Mouse (Mus musculus) hindbrain, embryonic 10.5 days (tissue): ENCODE measurements at regions not wholly inside any gene's neighbourhood (a gene's known extent, or its start where the extent isn't known, plus 50 kb on each side); places are given as distances from the start of the nearest gene placed in this dataset.

Source experiments
- DNase-seq: peaks from one replicate; pipeline ENCODE4 v3.0.0-alpha.2; 2017; ENCODE audit warnings: low spot score
- H3K27ac ChIP-seq: fragments of 300-500 bp; sonication (generic); 2 replicates; pipeline ENCODE4 v1.5.1; 2016; ENCODE audit warnings: mild to moderate bottlenecking, moderate library complexity
- H3K27me3 ChIP-seq: fragments of 300-500 bp; sonication (generic); 2 replicates; pipeline ENCODE4 v1.6.1; 2016; ENCODE audit warnings: mild to moderate bottlenecking; ENCODE audit not compliant: poor library complexity, insufficient read depth, severe bottlenecking
- H3K36me3 ChIP-seq: fragments of 300-500 bp; sonication (generic); 2 replicates; pipeline ENCODE4 v1.6.1; 2016; ENCODE audit warnings: mild to moderate bottlenecking, moderate library complexity
- H3K4me1 ChIP-seq: fragments of 300-500 bp; sonication (generic); replicated peaks from 2 replicates; pipeline ENCODE4 v1.6.1; 2016; ENCODE audit warnings: mild to moderate bottlenecking
- H3K4me3 ChIP-seq: fragments of 300-500 bp; sonication (generic); 2 replicates; pipeline ENCODE4 v1.5.1; 2016; ENCODE audit warnings: mild to moderate bottlenecking, moderate library complexity
- H3K9me3 ChIP-seq: fragments of 300-500 bp; sonication (generic); 2 replicates; pipeline ENCODE4 v1.6.1; 2016; ENCODE audit warnings: mild to moderate bottlenecking, moderate library complexity
- WGBS: fragments of 180-500 bp; shearing (Covaris S2); methylation state at CpG from one replicate; pipeline ENCODE4 v1.1.7; 2016; 5-methylcytosine and 5-hydroxymethylcytosine counted together

DNA sequence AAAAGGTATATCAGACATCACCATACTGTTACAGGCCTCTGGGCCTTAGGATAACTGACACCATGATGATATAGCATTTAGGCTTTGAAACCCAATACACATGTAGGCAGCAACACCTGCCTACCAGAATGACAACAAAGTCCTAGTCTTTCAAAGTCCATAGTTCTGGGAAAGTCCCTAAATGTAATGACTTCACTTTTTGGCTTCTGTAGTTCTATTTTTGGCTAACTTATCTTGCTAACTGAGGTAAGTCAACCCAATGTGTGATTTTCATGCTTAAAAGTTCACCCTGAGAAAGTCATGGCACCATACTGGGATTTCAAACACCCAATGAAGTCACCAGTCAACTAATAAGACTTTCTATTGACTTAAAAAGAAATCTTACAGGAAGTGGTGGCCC, 485.8 kb upstream of the Fam174a start:
- Histone ChIP-seq H3K9me3 (no peaks in the 10 kb centered on the region), H3K36me3 (no peaks in the 10 kb centered on the region), H3K27ac (no peak overlapping the region), H3K4me1 (no peaks in the 10 kb centered on the region), H3K27me3 (no peaks in the 10 kb centered on the region), H3K4me3 (no peak overlapping the region)
- DNase-seq, result no peak

DNA sequence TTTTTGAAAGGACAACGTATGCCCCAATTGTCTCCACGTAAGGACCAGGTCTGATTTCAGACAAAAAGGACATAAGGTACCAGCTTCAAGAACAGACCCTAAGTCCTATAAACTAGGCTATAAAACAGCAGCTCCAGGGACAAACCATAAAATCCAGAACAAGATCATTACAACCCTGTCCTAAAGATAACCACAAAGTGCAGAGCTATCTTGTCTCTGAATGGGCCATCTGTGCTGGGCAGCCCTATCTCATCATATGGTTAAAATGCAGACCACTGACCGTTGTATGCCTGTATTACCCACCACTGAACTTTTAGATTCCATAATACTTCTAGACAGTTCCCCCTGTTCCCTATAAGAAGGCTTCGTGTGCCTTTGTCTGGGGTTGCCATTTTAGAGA, 477.4 kb upstream of the Fam174a start:
- H3K27ac ChIP-seq, result no peak overlapping the region
- no peak for DNase-seq
- H3K36me3 ChIP-seq, result no peaks in the 10 kb centered on the region
- 90% methylated on average over 4 of the region's 4 CpGs for WGBS
- no peaks in the 10 kb centered on the region for H3K9me3 ChIP-seq
- H3K4me1 ChIP-seq, result no peaks in the 10 kb centered on the region
- no peaks in the 10 kb centered on the region for H3K27me3 ChIP-seq
- no peak overlapping the region for H3K4me3 ChIP-seq

DNA sequence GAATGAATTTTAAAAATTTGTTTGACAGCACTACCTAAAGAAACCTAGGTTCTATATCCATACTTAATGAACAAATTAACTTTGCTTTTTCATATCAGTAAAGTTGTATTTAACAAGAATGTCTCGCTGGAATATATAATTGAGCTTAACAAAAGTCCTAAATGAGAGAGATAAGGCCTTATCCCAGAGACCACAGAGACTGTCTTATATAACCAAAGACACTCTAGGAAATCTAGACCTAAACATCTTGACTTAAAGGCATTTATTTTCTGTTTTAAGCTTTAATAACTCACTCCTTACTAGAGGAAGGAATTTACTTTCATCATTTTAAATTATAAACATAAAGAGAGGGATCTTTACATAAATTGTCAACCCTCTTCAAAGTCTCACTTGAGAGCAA, 461.9 kb upstream of the Fam174a start:
- no peaks in the 10 kb centered on the region for H3K36me3 ChIP-seq
- no peak for DNase-seq
- no peaks in the 10 kb centered on the region for H3K27me3 ChIP-seq
- WGBS, result 86% methylated on average over 1 of the region's 1 CpGs
- H3K27ac ChIP-seq, result no peak overlapping the region
- no peak overlapping the region for H3K4me3 ChIP-seq
- no peaks in the 10 kb centered on the region for H3K4me1 ChIP-seq
- no peaks in the 10 kb centered on the region for H3K9me3 ChIP-seq

DNA sequence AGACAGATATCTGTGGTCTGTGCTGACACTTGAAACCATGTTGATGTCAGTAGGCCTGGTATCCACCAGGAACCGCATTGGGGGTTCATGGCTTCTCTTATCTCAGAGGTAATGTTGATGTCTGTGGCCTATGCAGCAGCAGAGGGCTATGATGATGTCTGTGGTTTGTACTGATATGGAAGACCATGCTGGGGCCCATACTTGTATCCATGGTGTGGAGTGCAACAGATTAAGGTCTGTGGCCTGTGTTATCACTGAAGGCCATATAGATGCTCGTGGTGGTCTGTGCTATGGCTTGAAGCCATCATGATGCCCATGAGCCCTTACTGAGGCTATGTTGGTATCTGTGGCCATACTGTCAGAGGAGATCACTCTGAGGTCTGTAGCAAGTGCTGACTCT, 455.0 kb upstream of the Fam174a start:
- no peak overlapping the region for H3K4me3 ChIP-seq
- H3K27ac ChIP-seq, result no peak overlapping the region
- WGBS, result 91% methylated on average over 2 of the region's 2 CpGs
- H3K27me3 ChIP-seq, result no peaks in the 10 kb centered on the region
- no peaks in the 10 kb centered on the region for H3K36me3 ChIP-seq
- H3K4me1 ChIP-seq, result no peaks in the 10 kb centered on the region
- H3K9me3 ChIP-seq, result no peaks in the 10 kb centered on the region
- DNase-seq, result no peak

DNA sequence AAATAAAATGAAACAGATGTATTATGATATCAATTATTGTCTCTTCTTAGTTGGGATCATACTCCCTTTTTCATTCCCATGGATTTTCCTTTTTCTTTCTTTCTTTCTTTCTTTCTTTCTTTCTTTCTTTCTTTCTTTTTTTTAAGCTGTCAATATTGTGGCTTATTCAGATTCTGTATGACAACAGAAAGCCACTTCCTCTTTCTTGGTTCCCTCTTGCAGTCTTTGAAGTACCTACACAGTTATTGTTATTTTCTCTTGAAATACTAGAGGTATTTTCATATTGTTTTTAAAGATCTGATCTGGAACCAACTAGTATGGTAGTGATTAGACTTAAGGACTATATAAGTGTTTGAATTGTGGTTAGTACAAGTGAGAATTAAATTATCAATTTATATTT, 444.6 kb upstream of the Fam174a start:
- H3K27ac ChIP-seq, result no peak overlapping the region
- H3K9me3 ChIP-seq, result no peaks in the 10 kb centered on the region
- no peak overlapping the region for H3K4me3 ChIP-seq
- H3K27me3 ChIP-seq, result no peaks in the 10 kb centered on the region
- H3K4me1 ChIP-seq, result no peaks in the 10 kb centered on the region
- H3K36me3 ChIP-seq, result no peaks in the 10 kb centered on the region
- no peak for DNase-seq

DNA sequence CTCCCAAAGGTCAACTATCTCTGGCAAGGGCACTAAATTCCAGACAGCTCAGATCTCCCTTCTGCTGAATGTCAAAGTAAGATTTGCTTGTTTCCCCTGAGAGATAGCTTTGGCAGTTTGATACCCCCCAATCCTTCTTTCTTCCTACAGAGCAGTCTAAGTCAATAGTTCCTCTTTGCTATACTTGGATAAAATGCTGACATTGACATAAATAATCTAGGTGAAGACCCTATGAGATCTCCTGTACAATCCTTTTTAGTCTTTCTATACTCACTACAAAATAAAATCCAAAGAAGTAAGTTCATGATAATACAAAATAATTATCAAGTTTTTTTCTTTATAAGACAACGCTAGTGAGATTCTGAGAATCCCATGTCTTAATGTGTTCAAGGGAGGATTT, 432.9 kb upstream of the Fam174a start:
- no peaks in the 10 kb centered on the region for H3K36me3 ChIP-seq
- no peaks in the 10 kb centered on the region for H3K9me3 ChIP-seq
- H3K4me3 ChIP-seq, result no peak overlapping the region
- H3K4me1 ChIP-seq, result no peaks in the 10 kb centered on the region
- no peak for DNase-seq
- no peaks in the 10 kb centered on the region for H3K27me3 ChIP-seq
- H3K27ac ChIP-seq, result no peak overlapping the region
- WGBS, result 94% methylated on average over 1 of the region's 1 CpGs

DNA sequence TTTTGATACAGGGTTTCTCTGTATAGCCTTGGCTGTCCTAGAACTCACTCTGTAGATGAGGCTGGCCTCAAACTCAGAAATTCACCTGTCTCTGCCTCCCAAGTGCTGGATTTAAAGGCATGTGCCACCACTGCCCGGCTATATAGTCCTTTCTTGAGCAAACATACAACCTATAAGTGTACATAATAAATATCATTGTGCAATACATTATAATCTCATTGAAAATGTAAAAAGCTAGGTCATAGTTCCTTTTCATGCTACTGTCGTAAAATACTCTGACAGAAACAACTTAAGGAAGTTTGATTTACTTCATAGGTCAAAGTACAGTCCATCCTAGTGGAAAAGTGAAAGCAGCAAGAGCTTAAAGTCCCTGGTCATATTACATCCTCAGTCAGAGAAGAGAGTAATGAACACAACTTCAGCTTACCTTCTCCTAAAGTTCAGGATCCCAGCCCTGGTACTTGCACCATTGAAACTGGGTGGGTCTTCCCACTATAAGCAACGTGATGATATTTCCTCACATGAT, 408.4 kb upstream of the Fam174a start:
- H3K36me3 ChIP-seq, result no peaks in the 10 kb centered on the region
- no peaks in the 10 kb centered on the region for H3K4me1 ChIP-seq
- DNase-seq, result no peak
- WGBS, result 88% methylated on average over 3 of the region's 3 CpGs
- H3K27ac ChIP-seq, result no peak overlapping the region
- H3K27me3 ChIP-seq, result no peaks in the 10 kb centered on the region
- H3K9me3 ChIP-seq, result no peaks in the 10 kb centered on the region
- no peak overlapping the region for H3K4me3 ChIP-seq

DNA sequence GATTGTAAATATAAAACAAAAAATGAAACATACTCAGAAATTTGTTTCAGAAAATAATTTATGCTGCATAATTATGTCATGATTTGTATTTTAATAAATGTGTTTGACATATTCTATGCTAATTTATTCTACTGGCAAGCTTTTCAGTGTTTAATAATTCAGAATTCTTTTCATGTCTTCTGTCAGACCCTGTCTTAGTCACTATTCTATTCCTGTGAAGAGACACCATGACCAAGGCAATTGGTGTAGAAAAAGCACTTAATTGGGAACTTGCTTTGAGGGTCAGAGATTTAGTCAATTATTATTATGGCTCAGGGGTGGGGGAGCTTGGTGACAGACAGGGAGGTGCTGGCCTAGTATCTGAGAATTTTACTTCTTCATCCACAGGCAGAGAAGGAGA, 402.6 kb upstream of the Fam174a start:
- H3K27me3 ChIP-seq, result no peaks in the 10 kb centered on the region
- no peaks in the 10 kb centered on the region for H3K4me1 ChIP-seq
- no peak overlapping the region for H3K27ac ChIP-seq
- DNase-seq, result no peak
- H3K36me3 ChIP-seq, result no peaks in the 10 kb centered on the region
- H3K9me3 ChIP-seq, result no peaks in the 10 kb centered on the region
- no peak overlapping the region for H3K4me3 ChIP-seq
